Mouse (Mus musculus) heart, adult 2 months (tissue): ENCODE measurements around the gene Hmbs.

Experiments used
- CTCF ChIP-seq: fragments of 200-600 bp; IDR thresholded peaks from 2 replicates; pipeline ENCODE4 v1.8.1; 2022; ENCODE audit warnings: antibody characterized with exemption, mild to moderate bottlenecking, moderate library complexity
- EP300 ChIP-seq: fragments of 200-500 bp; IDR thresholded peaks from 2 replicates; pipeline ENCODE4 v1.6.1; 2011; ENCODE audit warnings: low read depth, low read length, control low read depth; ENCODE audit not compliant: insufficient read depth
- POLR2A ChIP-seq: fragments of 200-500 bp; IDR thresholded peaks from 2 replicates; pipeline ENCODE4 v1.6.1; 2011; ENCODE audit warnings: mild to moderate bottlenecking, low read depth, low read length, control low read depth; ENCODE audit not compliant: insufficient read depth

- TF ChIP-seq POLR2A: no peak
- no peak for TF ChIP-seq CTCF
- TF ChIP-seq EP300: no peak
Observed at GRCm38 (mm10) chr9:44353142-44353541, 9.1 kb upstream of the Hmbs start.
